Mouse (Mus musculus) kidney, adult 11 months (tissue): ENCODE results near the gene Gnas.

Experiments used
- DNase-seq: peaks from one replicate; pipeline ENCODE4 v3.0.0; 2022

Gnas gene

DNA sequence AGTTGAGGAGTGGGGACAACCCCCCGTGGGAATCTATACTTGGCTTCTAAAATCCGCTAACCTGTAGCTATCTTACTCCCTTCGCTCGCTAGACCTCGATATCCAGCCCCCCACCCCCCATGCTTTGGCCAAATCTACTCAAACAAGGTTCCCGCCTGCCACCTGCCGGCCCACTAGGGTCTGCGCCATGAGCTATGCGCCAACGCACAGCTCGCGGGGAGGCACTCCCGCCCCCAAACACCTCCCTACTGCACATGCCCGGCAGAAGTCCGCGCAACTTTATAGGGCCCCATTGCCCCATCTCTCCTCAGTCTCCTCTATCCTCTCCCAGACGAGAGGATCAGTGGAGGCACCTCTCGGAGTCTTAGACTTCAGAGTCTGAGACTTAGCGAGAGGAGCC, at the start of gene Gnas:
Gene Gnas (plus strand): TSS at position 310 of the 400 bp plus-strand sequence.
- no peak for DNase-seq

DNA sequence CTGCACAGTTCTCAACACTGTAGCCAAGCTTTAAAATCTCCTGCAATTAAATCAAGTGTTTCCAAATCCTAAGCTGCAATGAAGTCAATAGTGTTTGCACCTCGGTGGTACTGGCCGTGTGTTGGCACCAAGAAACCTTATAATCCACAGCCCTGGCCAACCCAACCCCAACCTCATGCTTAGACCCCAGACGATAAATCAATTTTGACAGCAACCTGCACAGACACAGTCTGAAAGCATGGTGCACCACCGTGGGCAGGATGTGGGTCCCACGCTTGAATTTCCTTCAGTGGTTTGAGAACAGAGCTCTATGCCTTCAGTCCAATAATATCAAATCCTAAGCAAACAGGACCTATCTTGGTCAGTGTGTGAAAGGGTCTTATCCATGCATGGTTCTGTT, 41.7 kb upstream of the Gnas start:
- no peak for DNase-seq

DNA sequence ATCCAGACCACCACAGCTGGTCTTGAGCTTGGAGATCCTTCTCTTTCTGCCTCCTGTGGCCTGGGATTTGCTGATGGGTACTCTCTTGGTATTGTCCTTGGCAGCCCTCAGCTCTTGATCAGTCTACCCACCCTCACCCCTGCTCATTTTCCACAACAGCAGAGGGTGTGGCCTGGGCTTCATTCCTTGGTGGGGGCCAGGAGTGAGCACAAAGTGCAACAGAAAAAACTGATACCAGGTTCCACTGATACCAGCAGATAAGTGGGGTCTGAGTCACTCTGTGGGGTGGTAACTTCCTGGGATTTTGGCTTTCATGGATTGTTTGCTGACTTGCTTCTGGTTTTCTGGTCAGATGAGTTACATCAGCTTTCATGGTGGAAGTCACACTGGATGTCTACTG, 32.2 kb upstream of the Gnas start:
- DNase-seq, result no peak

DNA sequence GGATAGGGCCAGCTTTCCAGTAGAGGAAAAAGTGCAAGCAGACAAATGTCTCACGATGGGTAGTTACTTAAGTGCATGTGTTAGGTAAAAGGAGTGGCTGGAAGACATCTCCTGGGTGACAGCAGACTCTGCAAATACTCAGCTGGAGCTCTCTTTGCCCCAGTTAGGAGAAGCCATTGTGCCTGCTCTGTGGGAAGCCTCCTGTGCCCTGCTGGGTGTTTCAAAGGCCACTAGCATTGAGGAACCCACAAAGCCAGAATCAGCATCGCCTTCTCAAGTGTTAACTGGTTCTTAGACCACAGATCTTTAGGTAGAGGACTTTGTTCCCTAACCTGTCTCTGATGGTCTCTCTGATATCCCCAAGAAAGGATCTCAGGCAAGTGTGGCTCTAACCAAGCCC, 26.8 kb upstream of the Gnas start:
- no peak for DNase-seq

DNA sequence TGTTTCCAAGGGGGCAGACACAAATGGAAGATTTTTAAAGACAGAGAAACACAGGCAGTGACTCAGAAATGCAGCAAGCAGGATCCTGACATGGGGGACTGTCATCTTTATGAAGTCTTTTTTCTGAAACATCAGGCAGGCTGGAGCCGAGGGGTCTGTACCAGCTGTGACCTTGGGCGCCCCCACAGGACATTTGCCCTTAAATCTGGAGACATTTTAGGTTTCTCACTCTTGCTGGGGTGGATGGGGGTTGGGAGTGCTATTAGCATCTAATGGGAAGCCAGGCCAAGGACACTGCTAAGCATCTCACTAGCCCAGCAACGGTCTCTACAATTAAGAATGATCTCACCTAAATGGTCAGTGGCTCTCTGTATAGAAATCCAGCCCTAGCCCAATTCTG, 24.1 kb upstream of the Gnas start:
- no peak for DNase-seq

DNA sequence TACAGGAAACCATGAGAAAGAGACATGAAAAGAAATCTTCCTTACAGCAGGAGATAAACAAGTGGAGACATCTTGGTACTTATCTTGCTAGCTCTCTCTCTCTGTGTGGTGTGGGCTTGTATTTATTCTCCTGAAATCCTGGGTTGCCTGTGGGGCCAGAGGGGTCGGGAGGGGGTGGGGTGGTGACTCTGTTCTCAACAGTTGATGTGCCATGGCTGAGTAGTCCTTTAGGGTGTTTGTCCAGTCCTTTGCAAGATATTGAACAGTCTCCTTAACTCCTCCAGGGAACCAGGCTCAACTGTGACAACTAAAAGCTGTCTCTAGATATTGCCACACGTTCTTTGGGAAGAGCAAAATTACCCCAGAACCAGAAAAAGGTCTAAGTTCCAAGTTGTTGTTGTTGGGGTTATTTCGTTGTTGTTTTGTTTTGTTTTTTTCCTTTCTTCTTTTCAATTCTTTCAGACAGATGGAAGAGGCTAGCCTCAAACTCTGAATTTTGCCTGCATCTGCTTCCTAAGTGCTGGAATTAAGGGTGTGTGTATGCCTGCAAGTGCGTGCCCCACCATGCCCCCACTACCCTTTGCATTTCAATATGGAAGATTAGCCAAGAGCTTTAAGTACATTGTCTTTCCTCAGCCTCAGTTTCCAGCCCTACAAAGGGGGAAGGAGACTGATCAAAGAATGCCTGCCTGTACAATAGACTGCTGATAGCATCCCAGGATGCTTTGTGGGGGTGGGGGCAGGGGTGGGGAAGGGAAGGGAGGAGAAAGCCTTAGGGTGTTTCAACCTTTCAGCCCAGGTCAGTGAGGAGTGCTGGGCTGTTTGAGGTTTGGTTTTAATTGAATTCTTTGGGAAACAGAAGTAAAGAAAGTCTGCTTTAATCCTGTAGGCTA, 23.0 kb upstream of the Gnas start:
- no peak for DNase-seq

DNA sequence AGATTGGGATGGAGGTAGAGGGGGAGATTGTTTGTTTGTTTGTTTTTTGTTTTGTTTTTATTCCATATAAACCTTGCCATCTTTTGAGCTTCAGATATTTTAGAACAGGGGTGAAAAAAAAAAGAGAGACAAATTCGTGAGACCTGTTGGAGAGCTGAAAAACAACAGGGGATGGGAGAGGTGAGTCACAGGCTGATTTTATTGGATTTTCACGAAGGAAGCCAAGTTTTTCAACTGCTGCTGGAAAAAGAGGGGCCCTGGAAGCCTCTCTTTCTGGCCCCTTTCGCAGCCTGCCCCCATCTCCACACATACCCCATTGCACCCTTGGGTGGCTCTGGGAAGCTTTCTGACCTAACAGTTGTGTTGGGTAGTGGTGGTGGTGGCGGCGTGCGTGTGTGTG, 22.3 kb upstream of the Gnas start:
- no peak for DNase-seq

DNA sequence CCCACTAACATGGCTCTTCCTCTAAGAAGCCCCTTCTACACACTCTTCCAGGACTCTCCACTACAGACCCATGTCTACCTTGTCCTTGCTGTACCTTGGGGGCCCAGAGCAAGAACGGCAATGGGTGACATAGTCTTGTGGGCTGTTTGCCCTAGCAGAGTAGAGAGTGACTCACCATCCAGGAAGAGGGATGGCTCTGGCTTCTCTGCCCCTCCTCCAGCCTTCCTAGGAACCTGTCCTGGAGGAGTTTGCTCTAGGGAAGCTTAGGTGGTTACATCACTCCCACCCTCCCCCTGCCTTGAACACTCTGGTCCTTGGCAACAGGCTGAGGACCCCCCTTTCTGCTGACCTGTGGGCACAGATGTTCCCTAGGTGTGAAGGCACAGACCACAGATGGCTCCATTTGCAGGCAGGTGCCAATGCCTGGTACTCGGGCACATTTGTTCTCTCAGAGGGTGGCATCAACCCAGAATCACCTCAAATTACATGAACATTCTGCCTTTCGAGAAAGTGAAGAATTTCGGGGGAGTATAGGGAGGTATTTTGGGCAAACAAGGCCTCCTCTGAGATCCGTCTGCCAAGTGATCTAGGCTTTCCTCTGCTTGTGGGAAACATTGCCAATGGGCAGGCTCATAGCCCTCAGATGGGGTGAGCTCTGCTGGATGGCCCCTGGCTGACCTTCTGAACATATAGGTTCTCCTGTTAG, 20.9 kb upstream of the Gnas start:
- no peak for DNase-seq

DNA sequence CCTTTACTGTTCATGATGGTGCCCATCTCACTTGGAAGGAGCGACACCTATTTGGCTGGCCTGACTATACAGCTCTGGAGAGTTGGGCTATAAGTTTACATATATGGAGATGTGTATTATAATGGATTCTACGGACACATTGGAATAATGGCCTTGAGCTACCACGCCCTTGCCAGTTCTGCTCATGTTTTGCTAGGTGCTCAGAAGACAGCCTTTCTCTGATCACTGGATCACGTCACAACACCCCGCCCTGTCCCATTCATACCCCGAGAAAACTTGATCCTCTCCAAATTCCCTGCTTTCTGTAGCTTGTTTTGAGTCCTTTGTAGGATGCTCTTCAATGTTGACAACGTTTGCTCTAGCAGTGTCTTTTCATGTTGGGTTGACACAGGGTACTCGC, 19.9 kb upstream of the Gnas start:
- no peak for DNase-seq

DNA sequence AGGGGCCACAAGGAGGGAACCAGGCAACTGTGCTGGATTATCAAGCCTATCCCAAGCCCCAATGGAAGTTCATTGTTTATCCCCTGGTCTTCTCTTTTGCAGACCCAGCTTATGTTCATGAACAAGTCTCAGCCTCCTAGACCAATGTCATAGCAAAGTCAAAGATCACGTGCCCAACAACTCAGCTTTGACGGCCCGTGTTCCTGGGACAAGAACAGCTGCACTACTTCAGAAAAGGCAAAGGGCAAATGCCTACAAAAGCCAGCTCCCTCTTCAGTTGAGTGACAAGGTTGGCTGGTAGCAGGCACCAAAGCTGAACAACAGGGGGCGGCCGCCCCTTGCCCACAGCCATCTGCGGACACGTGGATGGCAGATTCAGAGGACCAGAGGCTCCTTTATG, 13.7 kb upstream of the Gnas start:
- DNase-seq, result no peak

DNA sequence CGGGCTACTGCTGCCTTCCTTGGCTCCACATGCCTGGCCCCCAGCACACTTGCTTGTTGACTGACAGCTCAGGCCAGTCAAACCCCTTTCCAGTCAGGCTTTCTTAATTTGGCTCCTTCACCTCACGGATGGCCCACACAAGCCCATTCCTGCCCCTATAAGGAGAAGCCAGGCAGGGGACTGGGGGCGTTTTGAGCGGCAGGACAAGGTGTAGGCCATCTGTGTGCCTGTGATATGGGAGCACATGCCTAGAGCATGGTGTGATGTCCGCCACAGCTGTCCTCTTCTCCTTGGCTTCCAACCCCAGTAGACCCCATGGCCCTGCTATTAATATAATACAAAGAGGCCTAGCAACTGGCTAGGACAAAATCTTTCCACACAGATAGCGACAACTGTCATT, 12.7 kb upstream of the Gnas start:
- no peak for DNase-seq

DNA sequence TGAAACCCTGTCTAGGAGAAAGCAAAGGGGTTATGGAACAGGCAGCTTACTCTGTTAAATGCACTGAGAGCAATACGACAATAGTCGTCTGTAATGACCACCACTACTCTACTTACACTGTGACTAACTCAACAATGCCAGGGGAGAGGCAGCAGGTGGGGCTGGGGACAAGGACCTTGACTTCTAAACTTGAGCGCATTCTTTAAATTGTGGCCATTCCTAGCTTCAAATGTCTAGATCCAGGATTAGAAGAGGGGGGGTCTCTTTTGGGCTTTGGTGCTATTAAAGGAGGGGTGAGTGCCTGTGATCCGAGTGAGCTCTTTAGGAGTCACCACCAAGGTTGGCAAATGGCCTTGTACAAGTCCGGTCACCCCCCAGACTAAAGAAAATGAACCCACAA, 11.0 kb upstream of the Gnas start:
- DNase-seq, result no peak

DNA sequence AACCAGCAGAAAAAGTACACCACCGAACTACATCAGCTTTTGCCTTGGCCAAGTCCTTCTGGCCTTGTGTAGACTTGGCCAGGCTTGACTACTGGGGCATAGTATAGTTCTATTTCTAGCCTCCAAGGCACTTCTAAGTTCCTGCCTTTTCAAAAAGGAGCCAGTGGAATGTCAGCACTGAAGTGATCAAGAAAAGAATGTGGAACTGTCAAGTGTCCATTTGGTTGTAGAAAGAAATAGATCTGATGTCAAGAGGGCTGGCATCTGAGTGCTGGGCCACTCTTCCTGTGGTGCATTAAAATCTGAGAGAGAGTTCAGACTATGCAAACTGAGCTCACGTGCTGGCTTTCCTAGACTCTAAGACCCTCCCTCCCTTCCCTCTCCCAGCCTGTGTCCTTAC, 10.2 kb upstream of the Gnas start:
- DNase-seq, result no peak

DNA sequence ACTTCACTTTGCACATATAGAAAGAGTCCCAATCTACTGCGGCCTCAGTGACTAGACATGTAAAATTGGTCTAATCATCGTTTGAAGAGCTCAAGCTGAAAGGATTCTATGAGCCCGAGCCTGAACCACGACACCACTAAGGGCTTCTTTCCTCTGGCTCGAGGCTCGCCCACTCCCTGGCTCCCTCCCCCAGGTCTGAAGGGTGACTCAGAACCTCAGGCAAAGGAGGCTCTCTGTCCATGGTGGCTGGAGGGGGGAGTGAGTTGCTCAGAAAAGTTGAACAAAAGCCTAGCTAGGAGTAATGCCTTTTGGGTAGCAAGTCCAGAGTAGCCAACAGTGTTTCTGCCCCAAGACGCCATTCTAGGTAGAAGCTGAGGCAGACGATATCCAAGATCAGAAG, 4.3 kb upstream of the Gnas start:
- no peak for DNase-seq

DNA sequence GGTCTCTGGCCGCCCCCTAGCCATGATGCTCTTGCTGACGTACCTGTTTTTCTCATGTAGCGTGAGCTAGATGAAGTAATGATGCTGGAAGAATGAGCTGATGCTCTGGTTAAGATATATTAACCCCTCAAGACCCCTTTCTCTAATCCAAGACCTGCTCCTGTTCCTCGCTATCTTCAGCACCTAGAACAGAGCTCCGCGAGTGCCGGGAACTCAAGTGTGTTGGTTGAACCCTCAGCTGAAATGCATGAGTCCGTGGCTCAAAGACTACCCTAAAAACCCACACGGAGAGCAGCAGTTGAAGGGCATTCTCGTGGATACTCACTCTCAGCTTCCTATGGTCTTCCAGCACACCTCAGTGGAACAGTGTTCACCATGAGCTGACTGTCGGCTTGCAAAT, 779 bp upstream of the Gnas start:
- DNase-seq, result no peak

DNA sequence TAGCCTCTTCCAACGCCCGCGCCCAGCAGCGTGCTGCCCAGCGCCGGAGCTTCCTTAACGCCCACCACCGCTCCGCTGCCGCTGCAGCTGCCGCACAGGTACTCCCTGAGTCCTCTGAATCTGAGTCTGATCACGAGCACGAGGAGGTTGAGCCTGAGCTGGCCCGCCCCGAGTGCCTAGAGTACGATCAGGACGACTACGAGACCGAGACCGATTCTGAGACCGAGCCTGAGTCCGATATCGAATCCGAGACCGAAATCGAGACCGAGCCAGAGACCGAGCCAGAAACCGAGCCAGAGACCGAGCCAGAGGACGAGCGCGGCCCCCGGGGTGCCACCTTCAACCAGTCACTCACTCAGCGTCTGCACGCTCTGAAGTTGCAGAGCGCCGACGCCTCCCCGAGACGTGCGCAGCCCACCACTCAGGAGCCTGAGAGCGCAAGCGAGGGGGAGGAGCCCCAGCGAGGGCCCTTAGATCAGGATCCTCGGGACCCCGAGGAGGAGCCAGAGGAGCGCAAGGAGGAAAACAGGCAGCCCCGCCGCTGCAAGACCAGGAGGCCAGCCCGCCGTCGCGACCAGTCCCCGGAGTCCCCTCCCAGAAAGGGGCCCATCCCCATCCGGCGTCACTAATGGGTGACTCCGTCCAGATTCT, 812 bp downstream of the Gnas start:
- DNase-seq, result no peak

DNA sequence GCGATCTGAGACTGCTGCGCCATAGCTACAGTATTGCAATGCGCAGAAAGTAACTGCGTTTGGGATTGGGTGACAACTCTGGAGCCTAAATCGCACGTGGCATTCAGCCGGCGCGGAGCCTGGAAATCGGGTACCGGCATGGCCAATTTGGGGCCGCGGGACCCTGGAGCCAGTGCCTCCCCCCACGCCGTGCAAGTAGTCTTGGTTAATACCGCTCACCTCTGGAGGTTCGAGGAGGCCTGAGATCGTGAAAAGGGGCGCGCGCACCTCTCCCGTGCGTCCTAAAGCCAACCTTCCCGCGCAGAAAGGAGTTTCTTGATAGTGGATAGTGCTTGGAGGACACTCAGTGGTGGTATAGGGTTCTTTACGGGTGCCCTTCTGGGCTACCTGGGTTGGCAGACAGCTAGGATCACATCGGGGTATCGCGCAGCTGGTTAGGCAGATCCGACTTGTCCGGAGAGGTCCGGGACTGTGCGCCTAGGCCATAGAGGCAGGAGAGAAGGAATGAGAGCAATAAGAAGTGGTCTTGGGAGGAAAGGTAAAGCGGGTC, 1.9 kb downstream of the Gnas start:
- DNase-seq, result no peak

DNA sequence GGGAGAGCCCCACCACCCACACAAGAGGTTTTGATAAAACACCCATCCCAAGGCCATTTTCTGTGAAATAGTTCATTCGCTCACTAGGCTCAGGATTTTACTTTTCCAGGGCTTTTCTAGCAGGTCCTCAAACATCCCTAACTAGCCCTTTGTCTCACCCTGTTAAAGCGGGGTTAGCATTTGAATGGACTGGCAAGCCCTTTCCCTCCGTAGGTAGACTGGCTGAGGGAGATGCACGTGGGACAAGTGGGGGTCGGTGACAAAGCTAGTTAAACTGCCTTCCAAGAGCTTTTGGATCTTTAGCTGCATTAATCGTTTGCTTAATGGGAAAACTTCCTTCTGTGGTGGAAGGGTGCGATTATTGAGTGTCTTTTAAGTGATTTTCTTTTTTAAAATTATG, 3.8 kb downstream of the Gnas start:
- no peak for DNase-seq

DNA sequence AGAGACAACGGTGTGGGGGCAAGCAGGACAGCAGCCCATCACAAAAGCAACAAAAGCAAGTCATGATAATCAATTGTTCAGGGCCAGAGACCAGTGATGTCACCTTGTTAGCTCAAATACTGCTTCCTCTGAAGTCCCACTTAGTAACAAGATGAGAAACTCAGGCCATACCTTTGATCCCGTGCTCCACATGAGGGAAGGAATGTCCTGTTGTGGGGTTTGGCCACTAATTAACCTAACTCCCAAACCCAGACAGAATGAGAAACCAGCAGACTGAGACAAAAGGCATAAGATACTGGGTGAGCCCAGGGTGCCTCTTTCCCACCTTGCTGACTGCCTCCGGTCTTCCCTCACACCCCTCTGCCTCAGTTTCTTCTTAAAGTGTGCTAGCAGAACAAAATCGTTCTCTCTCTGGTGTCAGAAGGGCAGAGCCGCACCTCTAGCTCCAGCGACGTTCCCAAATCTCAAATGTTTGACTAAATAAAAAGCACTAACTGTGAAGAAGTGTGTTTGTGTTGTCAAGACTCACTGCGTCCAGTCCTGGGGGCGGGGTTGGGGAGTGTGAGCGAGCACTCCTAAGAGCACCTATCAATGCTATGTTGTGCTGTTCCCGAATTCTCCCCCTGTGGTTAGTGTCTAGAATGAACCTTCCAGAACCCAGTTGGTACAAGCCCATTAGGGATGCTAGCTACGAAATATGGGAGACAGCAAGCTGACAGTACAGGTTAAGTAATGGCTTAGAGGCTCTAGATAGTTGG, 4.7 kb downstream of the Gnas start:
- peak; percentile 12 for DNase-seq

DNA sequence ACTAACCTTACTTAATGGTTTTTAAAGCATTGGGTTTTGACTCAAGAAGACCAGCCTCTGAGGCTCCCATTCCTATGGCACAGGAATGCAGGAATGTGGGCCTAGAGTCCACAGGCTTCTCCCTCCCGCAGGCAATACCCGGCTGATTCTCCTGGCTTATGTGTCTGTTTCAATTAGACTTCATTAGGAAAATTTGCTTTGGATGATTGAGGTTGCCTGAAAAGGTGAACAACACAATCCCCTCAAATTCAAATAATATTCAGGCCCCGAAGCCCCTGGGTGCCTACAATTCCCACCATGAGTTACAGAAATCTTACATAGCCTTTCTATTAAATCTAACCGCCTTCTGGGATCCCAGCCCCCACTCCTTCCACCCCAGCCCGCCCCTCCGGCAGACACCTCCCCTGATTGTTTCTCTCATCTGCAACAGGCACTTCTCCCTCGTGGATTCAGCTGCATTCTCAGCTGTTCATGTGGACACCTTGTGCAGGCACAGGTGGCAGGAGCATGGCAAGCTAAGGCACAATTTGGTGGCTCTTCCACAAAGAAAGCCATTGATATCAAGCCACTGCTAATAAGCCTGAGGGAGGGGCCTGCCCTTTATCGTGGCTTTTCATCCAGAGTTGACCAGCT, 7.0 kb downstream of the Gnas start:
- DNase-seq, result no peak

DNA sequence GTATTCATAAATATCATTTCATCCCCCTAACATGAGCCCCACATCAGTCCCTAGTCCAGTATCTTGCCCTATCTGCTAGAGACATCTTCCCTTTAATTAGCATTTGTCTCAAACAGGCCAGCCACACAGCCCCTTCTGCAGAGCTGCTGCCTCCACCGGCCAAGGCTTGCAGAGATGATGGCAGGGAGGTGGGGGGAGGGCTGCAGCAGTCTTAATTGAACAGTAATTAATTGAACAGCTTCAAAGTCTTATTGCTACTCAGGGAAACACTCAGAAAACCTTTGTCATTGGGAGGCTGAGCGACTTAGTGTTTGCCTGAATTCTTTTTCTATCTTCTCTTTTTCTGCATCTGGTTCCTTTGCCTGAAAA, 7.5 kb downstream of the Gnas start:
- DNase-seq, result no peak

DNA sequence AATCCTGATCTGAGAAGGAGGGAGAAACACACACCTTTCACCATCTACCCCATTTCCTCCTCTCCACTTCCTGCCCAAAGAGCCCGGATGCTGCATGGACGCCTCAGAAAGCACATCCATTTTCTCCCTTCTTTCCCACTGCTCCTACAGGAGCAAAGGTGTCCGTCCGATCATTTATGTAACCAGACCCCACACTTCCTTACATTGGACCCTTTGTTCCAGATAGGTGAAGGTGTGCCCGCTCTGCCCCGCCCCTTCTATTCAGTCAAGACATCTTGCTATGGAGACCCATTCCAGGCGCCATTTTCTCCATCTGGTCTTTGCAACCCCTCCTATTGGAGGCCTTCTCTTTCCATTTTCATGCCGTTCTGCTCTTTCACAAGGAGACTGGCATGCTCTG, 10.3 kb downstream of the Gnas start:
- DNase-seq, result no peak
